Mouse (Mus musculus) embryonic fibroblast, embryonic 13.5 days (primary cell): ENCODE data around the gene 1700012B09Rik.

ENCODE experiments used
- CTCF ChIP-seq: IDR thresholded peaks from 2 replicates; pipeline ENCODE4 v1.5.1; 2011; ENCODE audit warnings: mild to moderate bottlenecking, control low read depth, low read length, moderate library complexity, borderline replicate concordance; ENCODE audit not compliant: insufficient read depth
- POLR2A ChIP-seq: IDR thresholded peaks from 2 replicates; pipeline ENCODE4 v1.6.1; 2011; ENCODE audit warnings: low read depth, mild to moderate bottlenecking, control low read depth, low read length, moderate library complexity

DNA sequence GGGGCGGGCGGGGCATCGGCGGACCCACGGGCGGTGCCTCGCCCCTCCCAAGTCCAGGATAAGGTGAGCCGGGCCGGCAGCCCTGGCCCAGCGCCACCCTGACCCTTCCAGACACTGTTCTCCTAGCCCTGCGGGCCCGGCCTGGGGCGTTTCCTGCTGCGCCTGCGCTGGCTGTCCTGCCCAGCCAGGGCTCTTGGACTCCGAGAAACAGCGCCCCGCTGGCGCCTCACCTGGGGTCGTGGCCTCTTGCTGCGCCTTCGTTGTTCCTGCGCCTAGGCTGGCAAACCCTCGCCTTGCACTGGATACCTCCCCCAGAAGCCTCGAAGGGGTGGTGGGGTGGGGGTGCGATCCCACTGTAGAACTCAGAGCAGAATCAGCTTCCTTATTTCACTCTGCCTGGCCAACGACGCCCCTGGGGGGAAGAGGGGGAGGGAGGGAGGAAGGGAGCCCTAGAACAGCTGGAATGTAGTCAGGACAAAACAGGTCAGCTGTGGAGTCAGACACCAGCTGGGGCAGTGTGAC is 18.8 kb downstream of the 1700012B09Rik start, which contains the start of gene Fut4:
- TF ChIP-seq POLR2A (peak; percentile 31; the same call in 1 of the 2 replicates), CTCF (no peak)
